Mouse (Mus musculus) lung, postnatal 36 days (tissue): ENCODE measurements around the gene Ildr1.

Experiments used
- DNase-seq: peaks from one replicate; pipeline ENCODE4 v3.0.0; 2022; ENCODE audit warnings: mixed read lengths

Gene Ildr1

GRCm38 (mm10) chr16:36693818-36694413 is at the start of gene Ildr1:
Ildr1 (plus strand) TSS chr16:36693978.
- DNase-seq: peak; percentile 79

- DNase-seq: peak; percentile 20
Observed at GRCm38 (mm10) chr16:36645124-36645523, 48.7 kb upstream of the Ildr1 start.

GRCm38 (mm10) chr16:36649304-36649703 is 44.5 kb upstream of the Ildr1 start:
- DNase-seq: no peak

GRCm38 (mm10) chr16:36650511-36650910 is 43.3 kb upstream of the Ildr1 start:
- no peak for DNase-seq

GRCm38 (mm10) chr16:36651174-36651766 is 42.5 kb upstream of the Ildr1 start:
- no peak for DNase-seq

- DNase-seq: no peak
Observed at GRCm38 (mm10) chr16:36655199-36655598, 38.6 kb upstream of the Ildr1 start.

GRCm38 (mm10) chr16:36655910-36656309 is 37.9 kb upstream of the Ildr1 start:
- peak; percentile 42 for DNase-seq

GRCm38 (mm10) chr16:36661330-36661729 is 32.4 kb upstream of the Ildr1 start:
- DNase-seq: no peak

- no peak for DNase-seq
Observed at GRCm38 (mm10) chr16:36663484-36663883, 30.3 kb upstream of the Ildr1 start.

GRCm38 (mm10) chr16:36665782-36666181 is 28.0 kb upstream of the Ildr1 start, which contains the start of gene Cd86:
Cd86 (minus strand) TSS chr16:36666081.
- peak; percentile 46 for DNase-seq

GRCm38 (mm10) chr16:36666448-36667017 is 27.2 kb upstream of the Ildr1 start:
- DNase-seq: no peak

- DNase-seq: no peak
Observed at GRCm38 (mm10) chr16:36670590-36670989, 23.2 kb upstream of the Ildr1 start.

- no peak for DNase-seq
Observed at GRCm38 (mm10) chr16:36673196-36673595, 20.6 kb upstream of the Ildr1 start.

- no peak for DNase-seq
Observed at GRCm38 (mm10) chr16:36674457-36675204, 19.1 kb upstream of the Ildr1 start.

- DNase-seq: no peak
Observed at GRCm38 (mm10) chr16:36675304-36675703, 18.5 kb upstream of the Ildr1 start.

- no peak for DNase-seq
Observed at GRCm38 (mm10) chr16:36675902-36676301, 17.9 kb upstream of the Ildr1 start.

GRCm38 (mm10) chr16:36681829-36682228 is 11.9 kb upstream of the Ildr1 start:
- no peak for DNase-seq

GRCm38 (mm10) chr16:36684325-36684918 is 9.4 kb upstream of the Ildr1 start:
- DNase-seq: no peak

- no peak for DNase-seq
Observed at GRCm38 (mm10) chr16:36688076-36688475, 5.7 kb upstream of the Ildr1 start.

- peak; percentile 9 for DNase-seq
Observed at GRCm38 (mm10) chr16:36691484-36691883, 2.3 kb upstream of the Ildr1 start.

- DNase-seq: no peak
Observed at GRCm38 (mm10) chr16:36694798-36695290, 1.1 kb downstream of the Ildr1 start.

GRCm38 (mm10) chr16:36697331-36697730 is 3.6 kb downstream of the Ildr1 start:
- no peak for DNase-seq

- DNase-seq: no peak
Observed at GRCm38 (mm10) chr16:36700484-36700883, 6.7 kb downstream of the Ildr1 start.
